Mouse (Mus musculus) adrenal gland, adult (tissue): Measurements from ENCODE around the gene Vpreb2.
"Not testable (repeated sequence)": the region's sequence is repeated elsewhere in the genome, so short reads cannot be mapped to it uniquely, and the experiment has no call there.

ENCODE experiments used
- DNase-seq, 2 experiments: peaks; one replicate each; pipeline ENCODE4 v3.0.0; 2022 to 2023; ENCODE audit warnings: low spot score in 1 of 2; ENCODE audit not compliant: inconsistent age in 2 of 2

The Vpreb2 gene

DNA sequence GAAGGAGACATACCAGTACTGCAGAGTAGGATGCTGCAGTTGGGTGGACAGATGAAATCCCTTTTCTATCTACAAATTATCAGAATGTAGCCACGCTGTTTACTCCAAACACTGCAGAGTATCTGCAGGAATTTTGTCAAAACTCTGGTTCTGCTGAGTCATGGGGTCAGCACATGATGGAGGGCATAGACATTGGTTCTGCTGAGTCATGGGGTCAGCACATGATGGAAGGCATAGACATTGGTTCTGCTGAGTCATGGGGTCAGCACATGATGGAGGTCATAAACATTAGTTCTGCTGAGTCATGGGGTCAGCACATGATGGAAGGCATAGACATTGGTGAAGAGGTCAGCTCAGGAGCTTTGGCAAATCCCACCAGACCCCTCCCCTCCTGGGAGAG, 7.5 kb downstream of the Vpreb2 start:
- no peak for DNase-seq

DNA sequence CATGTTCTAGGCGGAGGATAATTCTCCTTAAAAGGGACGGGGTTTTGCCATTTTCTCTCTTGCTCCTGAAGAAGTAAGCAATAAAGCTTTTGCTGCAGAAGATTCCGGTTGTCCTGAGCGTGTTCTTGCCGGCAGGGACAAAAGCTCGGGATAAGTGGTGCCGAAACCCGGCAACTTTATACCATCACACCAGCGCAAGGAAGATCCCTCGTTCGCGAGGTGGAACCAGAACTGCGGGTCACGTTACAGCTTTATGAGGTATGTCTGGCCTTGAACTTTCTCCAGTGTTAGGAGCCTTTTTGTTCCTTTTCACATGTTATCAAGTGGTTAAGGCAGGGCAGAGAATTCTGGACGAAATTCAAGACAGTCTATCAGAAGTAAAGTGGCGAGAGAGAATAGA, 12.1 kb downstream of the Vpreb2 start:
- not testable (repeated sequence) for DNase-seq

GRCm38 (mm10) chr16:17999668-18000067, 19.4 kb downstream of the Vpreb2 start:
- DNase-seq = no peak

GRCm38 (mm10) chr16:18004589-18004988, 24.4 kb downstream of the Vpreb2 start:
- no peak for DNase-seq

DNA sequence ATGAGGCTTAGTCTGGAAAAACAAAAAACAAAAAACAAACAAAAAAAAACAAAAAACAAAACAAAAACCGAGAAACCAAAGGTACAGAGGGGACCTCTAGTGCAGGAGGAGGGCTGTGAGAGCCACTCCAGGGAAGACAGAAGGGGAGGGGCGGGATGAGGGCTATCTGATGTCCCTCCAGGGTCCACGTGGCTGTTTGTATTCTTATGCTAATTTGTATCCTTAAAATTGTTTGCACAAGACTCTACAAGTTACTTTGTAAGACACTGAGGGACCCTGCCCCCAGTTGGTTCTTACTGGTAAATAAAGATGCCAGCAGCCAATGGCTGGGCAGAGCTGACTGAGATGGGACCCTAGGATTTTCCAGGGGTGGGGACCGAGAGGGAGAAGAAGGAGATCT, 26.9 kb downstream of the Vpreb2 start:
- DNase-seq = no peak

- DNase-seq = no peak
Observed at GRCm38 (mm10) chr16:18011101-18011500, 30.9 kb downstream of the Vpreb2 start.

- not testable (repeated sequence) for DNase-seq
Observed at GRCm38 (mm10) chr16:18016482-18016881, 36.3 kb downstream of the Vpreb2 start.

GRCm38 (mm10) chr16:18022780-18023557, 42.7 kb downstream of the Vpreb2 start:
- no peak for DNase-seq

GRCm38 (mm10) chr16:18027371-18027770, 47.1 kb downstream of the Vpreb2 start:
- no peak for DNase-seq
